Mouse (Mus musculus) urinary bladder, adult 18-20 months (tissue): ENCODE measurements at regions not wholly inside any gene's neighbourhood (a gene's known extent, or its start where the extent isn't known, plus 50 kb on each side); places are given as distances from the start of the nearest gene placed in this dataset.

ENCODE experiments used
- DNase-seq, 2 experiments: peaks; one replicate each; pipeline ENCODE4 v3.0.0; 2022; ENCODE audit warnings: low spot score in 2 of 2, mixed read lengths in 2 of 2

DNA sequence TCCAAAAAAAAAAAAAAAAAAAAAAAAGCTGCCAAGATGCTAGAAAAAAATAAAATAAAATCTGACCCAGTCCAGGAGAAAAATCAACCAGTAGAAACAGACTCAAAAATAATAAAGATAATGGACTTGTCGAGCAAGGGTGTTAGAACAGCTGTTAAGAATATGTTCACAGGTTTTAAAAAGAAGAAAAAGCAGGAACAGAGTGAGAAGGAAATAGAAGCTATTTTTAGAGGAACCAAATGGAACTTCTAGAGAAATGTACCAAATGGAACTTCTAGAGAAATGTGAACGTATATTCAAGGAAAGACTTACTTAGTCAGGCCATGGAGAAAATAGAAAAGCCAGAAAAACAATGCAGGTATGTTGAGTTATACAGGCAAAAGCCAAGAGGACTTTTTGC, 662.4 kb upstream of the Jmjd1c start:
- no peak for DNase-seq

DNA sequence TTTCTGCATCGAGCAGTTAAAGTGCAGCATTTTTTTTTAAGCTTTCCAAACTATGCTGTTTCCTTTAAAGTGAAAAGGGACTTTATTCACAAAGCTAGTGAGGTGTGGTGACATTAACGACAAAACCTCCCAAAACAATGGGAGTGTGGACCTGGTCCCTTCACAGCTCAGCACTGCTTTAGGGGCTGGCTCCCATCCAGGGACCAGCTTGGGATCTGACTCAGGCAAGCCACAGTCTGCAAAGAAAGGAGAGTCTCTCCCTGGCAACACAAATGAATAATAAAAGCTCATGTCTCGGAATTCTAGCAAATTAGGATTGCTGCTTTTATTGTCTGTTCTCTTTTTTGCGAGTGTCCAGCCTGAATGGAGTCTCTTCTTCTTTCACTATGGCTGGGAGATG, 625.2 kb upstream of the Jmjd1c start:
- DNase-seq = no peak

DNA sequence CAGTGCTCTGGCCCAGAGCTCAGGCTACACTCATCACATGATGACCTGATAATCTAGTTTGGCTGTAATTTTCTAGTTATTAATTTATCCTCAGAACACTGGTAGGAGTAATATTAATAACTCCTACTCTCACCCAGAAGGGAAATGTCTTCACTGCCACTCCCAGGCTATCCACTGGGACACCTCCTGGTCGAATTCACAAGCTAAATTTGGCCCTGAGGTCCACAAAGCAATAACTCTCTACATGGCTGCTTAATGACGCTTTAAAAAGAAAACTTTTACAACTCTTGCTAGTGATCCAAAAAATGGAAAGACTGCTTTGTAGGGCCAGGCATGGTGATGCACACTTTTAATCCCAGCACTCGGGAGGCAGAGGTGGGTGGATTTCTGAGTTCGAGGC, 623.9 kb upstream of the Jmjd1c start:
- no peak for DNase-seq

DNA sequence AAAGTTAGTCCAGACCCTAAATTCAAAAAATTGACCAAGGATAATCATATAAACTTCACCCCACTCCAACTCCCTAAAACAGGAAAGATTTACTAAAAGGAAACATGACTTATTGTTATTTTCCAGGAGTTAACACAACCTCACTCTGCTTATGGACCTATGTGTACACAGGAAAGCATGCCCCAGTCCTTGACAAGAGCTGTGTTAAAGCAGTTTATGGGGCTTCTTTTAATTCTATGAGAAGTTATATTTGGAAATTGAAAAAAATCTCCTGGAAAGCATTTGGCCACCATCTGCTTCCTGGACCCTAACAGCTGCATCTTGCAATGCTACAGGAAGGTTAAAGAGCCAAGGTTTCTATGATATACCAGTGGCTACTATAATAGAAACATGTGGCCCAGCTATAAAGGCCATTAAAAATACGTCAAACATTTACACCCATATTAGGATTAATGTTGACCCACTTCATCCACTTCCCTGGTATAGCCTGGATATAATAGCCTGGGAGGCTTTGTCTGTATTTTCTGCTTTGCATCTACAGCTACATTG, 620.7 kb upstream of the Jmjd1c start:
- no peak for DNase-seq

DNA sequence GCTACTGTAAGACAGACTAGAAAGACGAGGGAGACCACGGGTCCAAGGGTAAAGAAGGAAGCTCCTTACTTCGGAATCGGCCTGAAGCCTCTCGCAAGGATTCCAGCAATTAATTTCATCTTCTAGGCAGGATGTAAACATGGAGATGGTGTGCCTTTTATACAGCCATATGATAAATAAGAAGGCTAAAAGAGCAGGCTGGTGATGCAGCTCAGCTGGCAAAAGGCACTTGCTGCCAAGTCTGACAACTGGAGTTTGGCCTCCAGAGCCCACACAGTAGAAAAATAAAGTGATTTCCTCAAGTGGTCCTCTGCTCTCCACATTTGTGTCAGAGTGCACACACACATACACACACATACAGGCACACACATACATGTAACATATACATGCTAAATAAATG, 605.1 kb upstream of the Jmjd1c start:
- DNase-seq = no peak

DNA sequence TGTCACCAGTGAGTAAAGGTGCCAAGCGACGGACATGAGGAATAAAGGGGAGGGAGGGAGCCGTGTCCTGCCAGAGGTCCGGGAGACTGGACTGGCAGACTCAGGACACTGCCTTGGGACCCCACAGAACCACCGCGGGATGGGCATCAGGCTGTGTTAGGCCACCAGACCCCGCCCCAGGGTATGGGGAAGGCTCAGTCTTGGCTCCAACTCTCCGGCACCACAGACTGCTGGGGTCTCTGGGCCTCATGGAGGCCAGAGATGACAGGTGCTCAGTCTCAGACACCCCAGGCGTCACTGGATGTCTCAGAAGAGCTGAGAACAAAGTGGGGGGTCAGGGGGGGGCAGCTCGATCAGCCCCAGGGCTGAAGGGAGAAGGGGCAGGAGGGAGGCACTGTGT, 604.1 kb upstream of the Jmjd1c start:
- DNase-seq = no peak

DNA sequence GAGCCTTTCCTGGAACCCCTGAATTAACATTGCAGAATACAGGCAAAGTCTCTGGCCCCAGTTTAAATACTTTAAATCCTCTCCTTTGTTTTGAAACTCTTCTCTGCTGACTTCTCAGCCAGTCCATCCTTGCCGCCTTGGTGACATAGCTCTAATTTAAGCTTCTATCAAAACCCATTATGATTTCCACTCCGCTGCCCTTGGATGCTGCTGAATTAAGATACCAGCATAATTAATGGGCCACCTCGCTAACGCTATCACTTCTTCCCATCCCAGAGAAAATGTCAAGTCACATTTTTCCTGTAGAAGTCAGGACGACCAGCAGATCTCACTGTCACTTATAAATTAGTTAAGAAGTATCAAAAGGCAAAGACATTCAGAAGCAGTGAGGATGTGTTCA, 556.1 kb upstream of the Jmjd1c start:
- no peak for DNase-seq

DNA sequence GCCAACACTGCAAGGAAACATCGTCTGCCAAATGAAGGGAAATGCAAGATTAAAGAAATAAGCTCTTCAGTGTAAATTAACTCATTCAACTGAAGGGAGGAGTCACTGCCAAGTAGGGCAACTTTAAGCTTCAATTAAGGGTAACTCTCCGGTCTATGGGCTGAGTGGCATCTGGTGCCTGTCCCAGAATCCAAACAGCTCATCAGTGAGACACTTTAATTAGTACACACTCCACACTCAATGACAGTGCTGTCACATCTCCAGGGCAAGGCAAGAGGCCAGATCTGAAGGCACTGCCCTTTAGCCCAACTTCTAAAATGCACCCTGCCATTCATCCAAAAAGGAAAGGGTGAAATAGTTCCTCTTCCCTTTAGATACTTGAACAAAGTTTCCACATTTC, 549.3 kb upstream of the Jmjd1c start:
- no peak for DNase-seq

DNA sequence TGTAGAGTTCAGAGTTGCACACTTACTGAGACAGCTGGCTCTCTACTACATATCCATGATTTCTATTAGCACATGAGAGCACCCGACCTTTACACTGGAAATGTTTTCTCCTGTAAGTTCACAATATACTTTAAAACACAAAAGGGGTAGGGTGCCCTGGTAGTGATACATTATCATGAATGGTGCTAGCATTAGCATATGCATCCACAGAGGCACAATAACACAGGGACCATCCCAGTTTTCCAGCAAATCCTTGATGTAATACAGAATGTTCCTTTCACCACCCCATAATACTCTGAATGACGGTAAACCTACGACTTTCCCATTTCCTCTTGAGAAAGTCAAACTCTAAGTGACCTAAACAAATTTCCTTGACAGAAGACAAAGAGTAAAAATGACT, 548.3 kb upstream of the Jmjd1c start:
- no peak for DNase-seq

DNA sequence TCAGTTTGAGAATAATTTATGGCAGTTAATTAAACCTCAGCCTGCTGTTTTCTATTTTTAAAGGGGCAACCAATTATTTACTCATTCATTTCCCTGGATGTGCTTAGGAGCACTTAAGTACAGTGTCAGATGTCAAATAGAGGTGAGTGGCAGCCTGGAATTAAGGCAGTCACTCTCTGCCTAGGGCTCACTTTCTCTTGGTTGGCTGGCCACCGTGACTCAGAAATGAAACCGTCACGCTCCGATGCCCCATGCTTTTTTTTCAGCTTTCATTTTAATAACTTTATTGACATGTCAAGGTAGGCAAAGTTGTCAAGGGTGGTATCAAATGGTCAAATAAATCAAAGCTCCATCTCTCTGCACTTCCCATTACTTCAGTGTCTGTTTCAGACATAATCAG, 547.9 kb upstream of the Jmjd1c start:
- no peak for DNase-seq

DNA sequence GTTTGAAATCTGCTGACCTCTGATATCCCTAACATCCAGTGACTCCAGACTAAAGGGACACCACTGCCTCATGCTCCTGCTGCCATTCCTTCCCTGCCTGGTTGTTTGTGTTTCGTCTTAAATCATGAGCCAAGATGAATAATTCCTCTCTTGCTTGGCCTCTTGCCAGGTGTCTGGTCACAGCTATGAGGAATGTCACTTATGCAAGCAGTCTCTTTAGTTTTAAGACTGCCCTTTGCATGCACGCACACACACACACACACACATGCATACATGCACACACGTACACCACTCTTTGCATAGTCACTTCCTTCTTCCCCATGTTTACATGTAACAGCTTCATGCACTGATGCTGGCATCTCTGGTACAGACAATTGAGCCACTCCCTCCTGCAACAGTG, 543.0 kb upstream of the Jmjd1c start:
- DNase-seq = no peak

DNA sequence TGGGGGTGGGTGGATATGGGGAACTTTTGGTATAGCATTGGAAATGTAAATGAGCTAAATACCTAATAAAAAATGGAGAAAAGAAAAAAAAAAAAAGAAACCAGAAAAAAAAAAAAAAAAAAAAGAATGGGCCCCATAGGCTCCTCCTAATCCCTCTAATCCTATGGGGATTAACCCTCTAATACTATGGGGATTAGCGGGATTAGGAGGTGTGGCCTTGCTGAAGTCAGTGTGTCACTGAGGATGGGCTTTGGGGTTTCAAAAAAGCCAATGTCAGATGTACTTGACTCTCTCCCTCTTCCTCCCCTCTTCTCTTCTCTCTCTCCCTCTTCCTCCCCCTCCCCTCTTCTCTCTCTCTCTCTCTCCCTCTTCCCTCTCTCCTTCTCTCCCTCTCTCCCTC, 541.7 kb upstream of the Jmjd1c start:
- no peak for DNase-seq

DNA sequence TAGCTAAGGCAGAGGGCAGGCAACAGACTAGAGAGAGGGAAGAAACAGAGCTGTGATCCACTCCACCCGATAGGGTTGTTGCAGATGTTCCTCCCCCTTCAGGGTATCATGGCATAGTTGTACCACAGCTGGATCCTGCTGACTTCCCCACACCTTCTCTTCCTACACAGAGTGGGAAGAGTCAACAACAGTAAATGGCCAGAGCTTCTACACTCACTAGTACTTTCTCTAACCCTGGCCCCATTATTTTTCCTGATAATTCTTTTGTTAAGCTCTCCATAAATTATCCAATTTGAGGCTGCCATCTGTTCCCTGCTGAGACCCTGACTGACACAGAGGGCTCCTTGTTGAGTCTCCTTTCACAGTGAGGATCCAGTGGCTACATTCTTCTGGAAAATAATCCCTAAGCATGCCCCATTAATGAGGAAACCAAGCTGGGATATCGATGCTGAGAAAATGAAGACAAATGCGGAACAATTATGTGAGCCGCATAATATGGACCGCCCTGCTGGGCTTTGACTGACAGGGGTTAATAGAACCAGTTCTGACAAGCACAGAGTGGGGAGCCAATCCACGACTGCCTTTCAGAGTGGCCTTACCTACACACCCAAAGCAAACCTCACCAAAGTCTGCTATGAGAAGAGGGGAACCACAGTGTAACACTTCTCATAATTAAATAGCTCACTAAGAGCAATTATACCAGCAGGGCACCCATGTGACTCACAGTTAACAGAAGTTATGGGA, 537.7 kb upstream of the Jmjd1c start:
- no peak for DNase-seq

DNA sequence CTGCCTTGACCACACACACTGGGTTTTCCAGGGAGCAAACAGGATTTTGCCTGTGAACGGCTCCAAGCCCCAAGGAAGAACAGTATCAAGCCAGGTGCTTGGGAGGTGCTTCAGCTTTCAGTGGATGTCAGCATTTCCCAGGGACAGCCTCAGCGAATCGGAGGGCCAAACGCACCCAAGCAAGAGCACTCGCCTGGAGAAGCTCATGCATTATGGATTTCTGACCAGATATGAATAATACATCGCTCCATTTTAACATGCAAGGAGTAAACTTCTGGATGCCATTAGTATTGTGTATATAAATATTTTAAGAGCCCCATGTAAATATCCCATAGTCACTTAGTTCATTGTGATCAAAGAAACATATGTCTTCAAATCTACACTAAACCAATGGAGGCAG, 530.6 kb upstream of the Jmjd1c start:
- DNase-seq = no peak

DNA sequence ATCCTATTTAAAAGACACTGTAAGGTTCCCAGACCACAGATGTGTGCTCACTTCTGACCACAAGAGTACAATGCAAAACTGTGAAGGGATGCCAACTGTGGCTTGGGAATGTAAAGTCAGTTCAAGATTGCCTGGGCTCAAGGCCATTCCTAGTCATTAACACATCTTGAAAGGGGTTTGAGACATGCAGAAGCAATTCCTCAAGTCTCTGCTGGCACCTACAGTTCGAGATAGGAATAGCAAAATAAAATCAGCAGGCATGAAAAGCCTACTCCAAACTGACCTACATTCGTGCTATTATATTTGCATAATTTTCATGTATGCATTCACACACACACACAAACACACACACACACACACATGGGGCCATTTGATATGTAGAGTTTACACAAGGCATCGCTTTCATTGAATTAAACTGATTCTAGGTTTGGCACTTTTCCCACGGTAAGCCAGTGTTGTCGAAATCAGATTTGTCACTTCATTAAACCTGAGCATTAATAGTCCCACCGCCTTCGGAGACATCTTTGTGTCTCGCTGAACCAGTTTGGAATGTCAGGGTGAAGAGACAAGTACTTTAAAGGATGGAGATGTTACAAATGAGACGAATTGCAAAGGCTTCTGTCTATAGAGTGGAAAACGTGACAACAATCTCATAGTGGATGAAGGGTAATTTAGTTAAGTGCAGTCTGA, 520.9 kb upstream of the Jmjd1c start:
- DNase-seq = no peak

DNA sequence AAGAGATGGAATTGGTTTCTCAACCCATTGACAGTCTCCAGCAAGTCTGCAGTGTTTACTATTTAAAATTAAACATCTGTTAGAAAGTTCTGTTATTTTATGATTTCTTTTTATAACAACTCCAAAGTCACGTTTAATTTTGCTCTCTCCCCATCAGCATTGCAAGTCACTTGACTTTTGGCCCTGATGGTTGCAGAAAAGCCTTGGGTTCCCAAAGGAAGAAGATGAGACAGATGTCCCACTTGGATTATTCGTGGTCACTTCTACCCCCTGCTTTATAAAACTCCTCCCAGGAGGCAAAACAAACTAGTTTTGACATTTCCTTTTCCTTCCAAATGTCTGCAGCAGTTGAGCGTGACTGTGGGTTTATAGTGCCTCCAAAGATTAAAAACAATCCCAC, 502.9 kb upstream of the Jmjd1c start:
- no peak for DNase-seq

DNA sequence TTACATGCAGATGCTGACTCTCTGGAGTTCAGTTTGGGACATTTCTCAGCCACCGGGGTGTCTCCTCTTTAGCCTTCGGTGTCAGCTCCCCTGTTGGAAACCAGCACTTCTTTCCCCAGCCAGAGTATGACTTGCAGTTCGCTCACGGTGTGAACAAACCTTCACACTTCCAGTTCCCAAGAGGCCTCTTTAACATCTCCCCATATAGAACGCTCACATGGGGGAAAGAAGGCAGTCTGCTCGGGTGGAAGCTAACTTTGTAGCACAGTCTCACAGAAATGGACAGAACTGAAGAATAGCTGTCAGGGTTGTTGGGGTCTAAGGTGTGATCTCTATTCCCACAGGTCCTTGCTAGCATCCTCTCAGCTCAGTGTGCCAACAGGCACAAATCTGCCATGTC, 502.4 kb upstream of the Jmjd1c start:
- DNase-seq = no peak

DNA sequence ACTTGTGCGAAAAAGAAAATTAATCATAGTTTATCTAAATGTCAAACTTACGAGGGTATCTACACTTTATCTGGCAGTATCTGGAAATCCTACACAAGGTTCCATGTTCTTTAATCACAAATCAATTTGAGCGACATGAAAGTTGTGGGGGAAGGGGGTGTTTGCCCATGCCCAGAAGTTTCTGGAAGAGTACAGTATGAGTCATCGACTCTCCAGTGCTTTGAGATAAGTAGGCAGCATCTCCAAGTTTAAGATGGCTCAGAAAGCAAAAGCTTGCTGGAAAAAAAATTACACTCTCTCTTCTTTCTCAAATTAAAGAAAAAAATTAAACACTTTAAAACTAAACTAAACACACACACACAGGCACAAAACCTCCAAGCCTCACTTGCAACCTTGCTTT, 498.0 kb upstream of the Jmjd1c start:
- DNase-seq = no peak

DNA sequence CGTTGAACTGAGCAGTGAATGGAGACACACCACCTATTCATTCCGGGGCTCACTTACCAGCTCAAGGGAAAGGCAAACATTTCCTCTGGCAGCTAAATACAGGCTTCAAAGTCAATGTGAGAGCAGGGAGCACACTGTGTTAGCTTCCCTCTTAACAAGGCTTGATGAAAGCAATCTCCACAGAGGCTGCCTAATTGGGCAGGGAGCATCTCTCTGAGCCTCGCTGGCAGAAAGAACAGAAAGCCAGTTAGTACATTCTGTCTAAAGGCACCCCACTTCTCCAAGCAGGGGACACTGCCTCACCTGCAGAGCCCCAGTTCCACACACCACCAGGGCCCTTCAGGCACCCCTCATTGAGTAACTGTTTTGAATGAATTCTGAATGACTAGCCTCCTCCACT, 488.8 kb upstream of the Jmjd1c start:
- DNase-seq = no peak

DNA sequence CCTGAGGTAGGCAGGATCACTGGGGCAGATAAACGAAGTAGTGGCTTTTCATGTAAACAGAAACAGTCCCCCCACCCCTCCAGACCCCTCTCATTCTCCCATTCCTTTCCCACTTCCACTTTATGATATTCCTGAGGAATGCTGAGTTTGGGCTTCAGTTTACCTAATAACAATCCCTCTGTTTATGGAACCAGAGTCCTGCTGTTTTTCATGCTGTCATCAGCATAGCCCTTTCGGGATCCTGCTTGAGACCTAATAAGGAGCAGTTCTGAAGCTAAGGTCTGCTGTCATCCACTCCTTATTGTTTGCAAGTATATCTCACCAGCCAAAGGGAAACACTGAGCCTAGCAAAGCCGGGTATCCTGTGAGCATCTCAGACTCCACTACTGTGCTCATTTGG, 479.6 kb upstream of the Jmjd1c start:
- no peak for DNase-seq

DNA sequence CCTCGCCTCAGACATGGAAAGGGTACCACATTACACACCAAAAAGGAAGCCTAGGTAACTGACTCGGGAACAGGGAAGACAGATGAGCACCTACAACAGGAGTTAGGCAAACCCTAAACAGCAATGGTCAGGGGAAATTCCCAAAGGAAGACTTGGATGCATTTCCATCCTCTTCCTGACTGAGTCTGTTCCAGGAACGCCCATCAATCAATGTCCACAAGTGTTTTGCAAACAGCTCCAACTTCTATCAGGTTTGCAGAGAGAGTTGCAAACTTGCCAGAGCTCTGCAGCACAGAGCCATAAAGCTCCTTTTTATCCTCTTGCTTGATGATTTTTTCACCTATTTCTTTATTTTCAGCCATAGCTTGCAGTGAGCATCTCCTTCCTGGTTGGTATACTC, 464.9 kb upstream of the Jmjd1c start:
- no peak for DNase-seq

DNA sequence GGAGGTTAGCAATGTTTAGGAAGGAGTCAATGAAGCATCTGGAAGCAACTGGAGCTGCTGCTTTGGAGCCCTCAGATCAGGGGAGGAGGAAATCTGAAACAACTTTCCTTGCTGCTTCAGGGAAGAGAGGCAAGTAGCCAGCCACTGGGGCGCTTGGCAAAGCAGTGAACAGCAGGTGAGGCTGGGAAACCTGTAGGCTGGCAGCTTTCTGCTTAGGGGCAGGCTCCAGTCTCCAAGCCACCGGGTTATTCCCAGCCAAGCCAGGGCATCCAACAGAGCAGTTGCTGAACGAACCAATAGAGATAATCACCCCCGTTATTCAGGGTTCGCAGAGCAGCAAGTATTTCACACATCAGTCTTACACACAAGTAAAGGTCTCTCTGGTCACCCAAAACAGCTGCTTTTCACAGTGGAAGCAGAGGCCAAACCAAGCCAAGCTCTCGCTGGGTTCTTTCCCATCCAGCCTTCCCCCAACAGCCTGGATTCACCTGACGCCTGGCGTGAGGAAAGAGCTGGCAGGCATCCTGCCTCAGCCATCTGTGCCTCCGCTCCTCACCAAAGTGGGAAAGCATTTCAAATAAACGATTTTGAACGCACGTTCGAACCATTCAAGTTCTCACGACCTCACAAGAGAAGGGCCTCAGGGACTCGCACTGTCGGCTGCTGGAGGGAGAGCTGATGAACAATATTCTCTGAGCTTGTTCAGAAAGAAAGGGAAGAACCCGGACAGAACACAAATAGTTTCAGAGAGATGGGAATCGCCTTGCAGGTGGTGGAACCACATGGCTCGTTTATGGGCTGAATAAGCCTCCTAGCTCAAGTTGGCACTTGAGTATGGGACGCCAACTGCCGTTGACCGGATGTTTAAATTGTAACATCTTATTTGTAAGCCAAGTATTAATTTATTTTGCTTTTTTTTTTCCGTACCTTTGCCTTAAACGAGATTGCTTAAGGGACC, 454.8 kb upstream of the Jmjd1c start:
- DNase-seq = no peak
